Mouse (Mus musculus): ENCODE measurements around the gene Tcp10a.
"Not testable (repeated sequence)": the region's sequence is repeated elsewhere in the genome, so short reads cannot be mapped to it uniquely, and the experiment has no call there.

The Tcp10a gene

GRCm38 (mm10) chr17:7366676-7367374 lies 42.4 kb downstream of the Tcp10a start:
- intact Hi-C loops (cut with DNase I) = not testable (repeated sequence)

DNA sequence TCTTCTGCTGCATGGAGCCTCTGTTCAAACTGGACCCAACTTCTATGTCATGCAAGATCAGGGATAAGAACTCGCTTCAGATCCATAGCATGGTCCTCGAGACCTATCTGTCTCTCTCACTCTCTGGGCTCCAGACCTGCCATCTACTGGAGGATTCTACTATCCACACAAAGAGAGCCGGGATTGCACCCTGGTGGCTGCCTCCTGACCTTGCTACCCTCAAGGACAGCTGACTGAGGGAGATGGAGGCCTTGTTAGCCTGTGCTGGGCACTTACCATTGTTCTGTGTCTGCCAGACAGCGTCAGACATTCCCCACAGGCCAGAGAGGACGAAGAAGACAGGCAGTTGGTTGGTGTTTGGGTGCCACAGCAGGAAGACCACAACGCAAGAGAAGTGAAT lies 45.0 kb downstream of the Tcp10a start:
- intact Hi-C loops (cut with DNase I) = not testable (repeated sequence)

DNA sequence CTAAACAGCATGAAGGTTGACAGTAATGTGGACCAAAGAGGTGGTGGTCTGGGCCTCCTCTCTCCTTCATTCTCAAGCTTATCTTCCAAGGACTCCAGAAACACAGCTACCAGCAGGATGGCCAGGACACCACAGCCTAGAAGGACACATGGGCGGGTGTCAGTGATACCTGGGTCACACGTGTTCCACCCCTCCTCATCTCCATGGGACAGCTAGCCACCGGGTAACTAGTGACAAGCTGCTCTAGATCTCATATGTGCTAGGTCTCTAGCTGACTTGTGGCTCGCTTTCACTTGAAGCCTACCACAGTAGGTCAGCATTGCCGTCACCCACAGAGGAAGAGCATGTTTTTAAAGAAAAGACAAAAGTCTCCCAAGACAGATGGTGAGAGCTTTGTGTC lies 47.4 kb downstream of the Tcp10a start, which contains the start of gene Gm49630:
Gm49630 (minus strand) TSS at position 101 of the 400 bp plus-strand sequence.
- intact Hi-C loops (cut with DNase I) = not testable (repeated sequence)

- intact Hi-C loops (cut with DNase I) = not testable (repeated sequence)
Observed at GRCm38 (mm10) chr17:7376951-7377700, 52.7 kb downstream of the Tcp10a start.

DNA sequence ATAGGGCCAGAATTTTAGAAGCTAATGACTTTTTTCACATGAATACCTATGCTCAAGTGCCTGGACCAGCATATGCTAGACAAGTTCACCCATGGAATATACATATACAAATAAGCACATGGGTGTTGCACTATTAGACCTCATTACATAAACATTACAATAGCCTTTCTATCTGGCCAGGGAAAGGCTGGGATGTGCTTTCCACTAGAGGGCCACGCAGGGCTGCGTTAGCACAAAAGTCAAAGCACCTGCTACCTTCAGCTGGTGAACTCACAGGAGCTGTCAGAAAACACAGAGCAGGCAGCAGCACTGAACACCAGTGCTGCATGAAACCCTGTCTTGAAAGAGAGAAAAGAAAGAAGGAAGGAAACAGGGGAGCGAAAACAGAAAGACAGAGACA lies 53.5 kb downstream of the Tcp10a start:
- intact Hi-C loops (cut with DNase I) = not testable (repeated sequence)

DNA sequence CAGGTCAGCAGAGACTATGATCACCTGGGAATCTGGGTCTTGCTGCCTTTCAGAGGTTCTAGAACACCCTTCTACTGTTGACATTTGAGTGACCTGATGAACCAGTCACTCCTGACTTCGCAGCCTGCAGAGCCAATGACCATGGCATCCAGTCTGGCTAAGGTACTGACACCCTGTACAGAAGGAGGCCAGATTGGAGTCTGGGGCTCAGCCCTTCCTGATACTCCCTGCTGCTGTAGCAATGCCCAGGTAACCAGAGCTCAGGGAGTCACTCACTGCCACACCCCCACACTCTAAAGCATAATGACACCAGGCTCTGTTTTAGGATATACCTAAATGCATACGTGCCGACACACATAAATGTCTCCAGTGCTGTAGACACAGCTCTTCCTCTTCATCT lies 58.3 kb downstream of the Tcp10a start:
- intact Hi-C loops (cut with DNase I) = not testable (repeated sequence)

GRCm38 (mm10) chr17:7383167-7384143 lies 59.0 kb downstream of the Tcp10a start:
- intact Hi-C loops (cut with DNase I) = not testable (repeated sequence)

- intact Hi-C loops (cut with DNase I) = not testable (repeated sequence)
Observed at GRCm38 (mm10) chr17:7385364-7385763, 60.9 kb downstream of the Tcp10a start, which contains the start of gene Unc93a2. TSS of gene Unc93a2 (minus strand) at chr17:7385464.

DNA sequence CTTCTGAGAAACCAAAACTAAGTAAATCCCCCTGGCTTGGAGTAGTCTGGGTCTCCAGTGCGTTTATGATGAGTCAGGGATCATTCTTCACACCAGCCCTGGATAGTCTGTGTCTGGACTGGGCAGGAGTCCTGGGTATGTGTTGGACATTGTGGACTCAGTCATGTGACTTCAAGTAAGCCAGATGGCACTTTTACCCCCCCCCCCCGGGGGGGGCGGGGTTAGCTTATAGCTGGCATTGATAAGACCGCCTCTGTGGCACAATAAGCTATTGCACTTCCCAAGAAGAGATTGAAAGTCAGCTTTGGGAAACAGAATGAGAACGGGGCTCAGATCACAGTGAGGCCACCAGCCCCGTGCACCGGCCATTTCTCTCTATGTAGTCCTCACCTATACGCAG lies 61.6 kb downstream of the Tcp10a start:
- intact Hi-C loops (cut with DNase I) = not testable (repeated sequence)

DNA sequence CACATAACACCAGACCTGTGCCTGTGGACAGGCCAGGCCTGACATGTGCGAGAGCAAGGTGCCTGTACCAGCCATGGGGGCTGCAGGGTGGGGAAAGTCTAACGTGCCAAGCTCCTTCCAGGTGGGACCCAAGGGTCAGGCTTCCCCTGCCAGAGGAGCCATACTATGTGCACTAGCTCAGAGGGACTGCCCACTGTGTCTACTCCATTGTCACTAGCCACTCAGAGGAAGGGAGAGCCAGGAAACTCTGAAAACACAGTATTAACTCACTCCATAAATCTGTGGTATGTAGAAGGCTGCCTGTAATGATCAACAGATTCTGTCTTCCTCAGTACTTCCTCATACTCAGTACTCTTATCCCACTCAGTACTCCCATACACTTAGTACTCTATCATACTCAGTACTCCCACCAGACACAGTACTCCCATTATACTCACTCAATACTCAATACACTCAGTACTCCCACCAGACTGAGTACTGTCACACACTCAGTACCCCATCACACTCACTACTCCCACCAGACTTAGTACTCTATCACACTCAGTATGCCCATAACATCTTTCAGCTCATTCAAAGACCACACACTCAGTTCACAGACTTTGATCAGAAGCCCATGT lies 64.0 kb downstream of the Tcp10a start:
- intact Hi-C loops (cut with DNase I) = not testable (repeated sequence)

- intact Hi-C loops (cut with DNase I) = not testable (repeated sequence)
Observed at GRCm38 (mm10) chr17:7388958-7389356, 64.5 kb downstream of the Tcp10a start.

GRCm38 (mm10) chr17:7389898-7390297 lies 65.5 kb downstream of the Tcp10a start:
- intact Hi-C loops (cut with DNase I) = not testable (repeated sequence)

GRCm38 (mm10) chr17:7395116-7395515 lies 70.7 kb downstream of the Tcp10a start:
- intact Hi-C loops (cut with DNase I) = not testable (repeated sequence)
